Mouse (Mus musculus) kidney, embryonic 16.5 days (tissue): ENCODE data around the gene Gtf2h2. TPM values are rescaled to one million over a fixed set of nuclear protein-coding genes. Genes with fewer than 3 reads are reported as not detected.

Source experiments
- ATAC-seq: fragments of 200-750 bp; cut with Nextera tagmentation; 2 replicates; pipeline ENCODE4 v1.8.0; 2017; ENCODE audit warnings: moderate TSS enrichment; ENCODE audit not compliant: low FRiP score, low TSS enrichment
- H3K27ac ChIP-seq: fragments of 300-500 bp; sonication (generic); 2 replicates; pipeline ENCODE4 v1.5.1; 2014; ENCODE audit warnings: low read length
- H3K27me3 ChIP-seq: fragments of 300-500 bp; sonication (generic); 2 replicates; pipeline ENCODE4 v1.6.1; 2014; ENCODE audit warnings: low read length, control low read depth, mixed read lengths; ENCODE audit not compliant: insufficient read depth
- H3K36me3 ChIP-seq: fragments of 300-500 bp; sonication (generic); 2 replicates; pipeline ENCODE4 v1.6.1; 2014; ENCODE audit warnings: low read length, control low read depth, mixed read lengths; ENCODE audit not compliant: insufficient read depth
- H3K4me1 ChIP-seq: fragments of 300-500 bp; sonication (generic); 2 replicates; pipeline ENCODE4 v1.6.1; 2014; ENCODE audit warnings: low read length, control low read depth, mixed read lengths; ENCODE audit not compliant: insufficient read depth
- H3K4me2 ChIP-seq: fragments of 300-500 bp; sonication (generic); replicated peaks from 2 replicates; pipeline ENCODE4 v1.6.1; 2014; ENCODE audit warnings: low read depth, low read length
- H3K4me3 ChIP-seq: fragments of 300-500 bp; sonication (generic); 2 replicates; pipeline ENCODE4 v1.5.1; 2014; ENCODE audit warnings: mild to moderate bottlenecking, low read length
- H3K9ac ChIP-seq: fragments of 300-500 bp; sonication (generic); replicated peaks from 2 replicates; pipeline ENCODE4 v1.6.1; 2014; ENCODE audit warnings: low read length
- H3K9me3 ChIP-seq: fragments of 300-500 bp; sonication (generic); 2 replicates; pipeline ENCODE4 v1.6.1; 2016; ENCODE audit warnings: low read length, control low read depth
- WGBS: fragments of 180-500 bp; shearing (Covaris S2); extraction: QIAGEN DNeasy Blood & Tissue Kit; methylation state at CpG from one replicate; pipeline ENCODE4 v1.1.7; 2014; 5-methylcytosine and 5-hydroxymethylcytosine counted together
- polyA plus RNA-seq: library from polyadenylated mRNA; unstranded; fragments of >200 nt; fragmentation: Nextera tagmentation; extraction: Ambion mirVana; gene quantifications from 2 replicates; pipeline ENCODE4 v1.2.1, GENCODE M21; 2015

Gtf2h2 gene
- polyA plus RNA-seq, result 76.1 and 85.4 TPM in 2 replicates

- under 1% methylated on average over 51 of the region's 51 CpGs for WGBS
- peak; percentile 87 for ATAC-seq
- no peaks in the 10 kb centered on the region for H3K27me3 ChIP-seq
- H3K27ac ChIP-seq, result peak within 1 kb of the TSS; percentile 90
- peak within 1 kb of the TSS; percentile 93 for H3K9ac ChIP-seq
- no peaks in the 10 kb centered on the region for H3K9me3 ChIP-seq
- peak within 1 kb of the TSS; percentile 84 for H3K4me2 ChIP-seq
- H3K36me3 ChIP-seq, result peaks cover 12% of the 10 kb centered on the region
- H3K4me3 ChIP-seq, result peak within 1 kb of the TSS; percentile 99
- peaks cover 9% of the 10 kb centered on the region for H3K4me1 ChIP-seq
Measured at GRCm38 (mm10) chr13:100492061-100492787, at the start of gene Gtf2h2. Gene Gtf2h2, minus strand, starts transcription at chr13:100492579.

- H3K4me2 ChIP-seq, result no peak overlapping the region
- 73% methylated on average over 3 of the region's 3 CpGs for WGBS
- H3K4me1 ChIP-seq, result no peaks in the 10 kb centered on the region
- no peak overlapping the region for H3K4me3 ChIP-seq
- no peak overlapping the region for H3K9ac ChIP-seq
- no peak for ATAC-seq
- no peaks in the 10 kb centered on the region for H3K27me3 ChIP-seq
- H3K36me3 ChIP-seq, result no peaks in the 10 kb centered on the region; the same call in 1 of the 2 replicates
- H3K9me3 ChIP-seq, result no peaks in the 10 kb centered on the region
- H3K27ac ChIP-seq, result no peak overlapping the region
Measured at GRCm38 (mm10) chr13:100536149-100536548, 43.8 kb upstream of the Gtf2h2 start.

DNA sequence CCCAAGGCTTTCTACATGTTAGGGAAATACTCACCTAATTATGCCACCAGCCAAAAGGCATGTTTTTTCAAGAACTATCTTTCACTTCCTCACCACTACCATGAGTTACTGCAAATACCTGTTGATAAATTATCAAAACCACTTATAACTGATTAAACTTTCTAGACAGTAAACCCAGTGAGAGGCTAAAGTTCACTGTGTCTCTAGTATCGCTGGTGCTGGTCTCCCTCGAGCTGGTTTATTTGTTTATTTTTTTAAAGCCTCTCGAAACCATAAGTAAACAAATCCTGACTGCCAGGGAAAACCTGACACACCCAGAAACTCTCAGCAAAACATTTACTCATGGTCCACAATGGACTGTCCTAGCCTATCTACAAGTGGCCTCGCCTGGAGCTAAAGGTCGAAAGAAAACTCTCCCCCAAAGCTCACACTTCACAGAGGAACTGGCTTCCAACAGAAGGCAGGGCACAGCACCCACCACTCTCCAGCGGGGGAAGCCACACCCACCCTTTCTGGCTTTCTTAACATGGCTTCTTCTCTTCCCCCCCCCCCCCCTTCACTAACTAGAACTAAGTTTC, 40.5 kb upstream of the Gtf2h2 start:
- Histone ChIP-seq H3K27me3 (no peaks in the 10 kb centered on the region), H3K27ac (no peak overlapping the region), H3K36me3 (no peaks in the 10 kb centered on the region), H3K9ac (no peak overlapping the region), H3K4me3 (no peak overlapping the region), H3K9me3 (peaks cover 3% of the 10 kb centered on the region; the same call in 1 of the 2 replicates), H3K4me1 (no peaks in the 10 kb centered on the region), H3K4me2 (no peak overlapping the region)
- peak; percentile 76; the same call in 1 of the 2 replicates for ATAC-seq
- 27% methylated on average over 6 of the region's 6 CpGs for WGBS

GRCm38 (mm10) chr13:100526649-100527038, 34.3 kb upstream of the Gtf2h2 start:
- 31% methylated on average over 5 of the region's 6 CpGs for WGBS
- peak; percentile 64 for ATAC-seq
- Histone ChIP-seq H3K9me3 (peaks cover 3% of the 10 kb centered on the region; the same call in 1 of the 2 replicates), H3K4me2 (peak overlapping the region; percentile 27; the same call in 1 of the 2 replicates), H3K27me3 (no peaks in the 10 kb centered on the region), H3K9ac (peak overlapping the region; percentile 41; the same call in 1 of the 2 replicates), H3K27ac (peak overlapping the region; percentile 56; the same call in 1 of the 2 replicates), H3K4me3 (no peak overlapping the region; the same call in 1 of the 2 replicates), H3K36me3 (no peaks in the 10 kb centered on the region), H3K4me1 (peaks cover 6% of the 10 kb centered on the region; the same call in 1 of the 2 replicates)

DNA sequence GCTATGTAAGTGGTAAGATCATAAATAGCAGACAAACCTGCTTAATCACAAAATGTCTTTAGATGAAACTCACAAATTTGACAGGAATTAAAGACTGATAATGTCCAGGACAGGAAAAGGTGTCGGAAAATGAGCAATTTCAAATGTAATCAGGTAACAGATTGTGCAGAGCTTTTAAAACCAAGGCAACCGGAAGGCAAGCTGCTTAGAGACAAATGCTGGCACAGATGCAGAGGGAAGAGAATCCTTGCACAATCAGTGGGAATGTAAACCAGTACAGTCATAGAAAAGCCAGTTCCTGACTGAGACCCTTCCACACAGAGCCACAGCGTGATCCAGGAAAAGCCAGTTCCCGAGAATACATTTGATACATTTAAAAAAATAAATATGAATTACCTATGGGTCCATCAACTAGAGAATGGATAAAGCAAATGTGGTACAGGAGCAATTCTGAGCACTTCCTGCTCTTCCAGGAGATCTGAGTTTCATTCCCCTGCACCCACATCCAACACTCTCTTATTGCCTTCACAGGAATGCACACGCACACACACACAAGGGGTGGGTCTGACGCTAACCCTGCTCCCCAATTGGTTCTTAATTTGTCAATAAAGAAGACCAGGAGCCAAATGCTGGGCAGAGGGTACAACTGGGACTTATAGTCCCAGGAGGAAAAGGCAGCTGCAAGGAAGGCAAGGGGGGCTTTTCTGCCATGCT, 33.7 kb upstream of the Gtf2h2 start:
- WGBS, result 52% methylated on average over 6 of the region's 6 CpGs
- peak overlapping the region; percentile 56; the same call in 1 of the 2 replicates for H3K27ac ChIP-seq
- peak overlapping the region; percentile 27; the same call in 1 of the 2 replicates for H3K4me2 ChIP-seq

DNA sequence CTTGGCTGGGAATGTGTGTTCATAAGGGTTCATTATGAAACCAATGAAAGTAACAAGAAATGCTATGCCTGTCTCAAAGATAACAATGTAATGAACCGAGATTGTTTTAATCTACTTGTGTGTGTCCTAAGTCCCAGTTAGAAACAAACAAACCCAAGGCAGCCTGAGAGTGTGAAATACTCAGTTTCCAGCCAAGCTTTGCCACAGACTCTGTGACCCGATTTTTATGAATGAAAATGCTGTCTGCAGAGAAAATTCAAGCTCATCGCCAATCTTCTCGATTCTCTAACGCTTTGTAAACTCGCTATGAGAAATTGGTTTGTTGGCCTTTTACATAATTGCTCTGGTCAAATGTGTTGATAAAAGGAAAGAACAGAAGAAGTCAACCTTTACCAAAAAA, 32.5 kb upstream of the Gtf2h2 start:
- peaks cover 6% of the 10 kb centered on the region; the same call in 1 of the 2 replicates for H3K4me1 ChIP-seq
- no peaks in the 10 kb centered on the region for H3K36me3 ChIP-seq
- ATAC-seq, result no peak
- no peak overlapping the region for H3K9ac ChIP-seq
- no peak overlapping the region for H3K27ac ChIP-seq
- no peaks in the 10 kb centered on the region for H3K27me3 ChIP-seq
- H3K4me2 ChIP-seq, result no peak overlapping the region
- H3K9me3 ChIP-seq, result peaks cover 2% of the 10 kb centered on the region; the same call in 1 of the 2 replicates
- WGBS, result 88% methylated on average over 6 of the region's 6 CpGs
- H3K4me3 ChIP-seq, result no peak overlapping the region

More for the DNA sequence above, 33.7 kb upstream of the Gtf2h2 start:
- peaks cover 3% of the 10 kb centered on the region; the same call in 1 of the 2 replicates for H3K9me3 ChIP-seq
- H3K36me3 ChIP-seq, result no peaks in the 10 kb centered on the region
- H3K27me3 ChIP-seq, result no peaks in the 10 kb centered on the region
- no peak overlapping the region for H3K4me3 ChIP-seq
- no peak for ATAC-seq
- no peak overlapping the region; the same call in 1 of the 2 replicates for H3K9ac ChIP-seq
- H3K4me1 ChIP-seq, result peaks cover 6% of the 10 kb centered on the region; the same call in 1 of the 2 replicates

GRCm38 (mm10) chr13:100523698-100524097, 31.3 kb upstream of the Gtf2h2 start:
- Histone ChIP-seq H3K4me1 (peaks cover 10% of the 10 kb centered on the region), H3K36me3 (no peaks in the 10 kb centered on the region), H3K27me3 (no peaks in the 10 kb centered on the region), H3K9me3 (no peaks in the 10 kb centered on the region), H3K9ac (no peak overlapping the region), H3K4me2 (no peak overlapping the region), H3K4me3 (no peak overlapping the region), H3K27ac (no peak overlapping the region)
- 85% methylated on average over 2 of the region's 2 CpGs for WGBS
- ATAC-seq, result no peak

DNA sequence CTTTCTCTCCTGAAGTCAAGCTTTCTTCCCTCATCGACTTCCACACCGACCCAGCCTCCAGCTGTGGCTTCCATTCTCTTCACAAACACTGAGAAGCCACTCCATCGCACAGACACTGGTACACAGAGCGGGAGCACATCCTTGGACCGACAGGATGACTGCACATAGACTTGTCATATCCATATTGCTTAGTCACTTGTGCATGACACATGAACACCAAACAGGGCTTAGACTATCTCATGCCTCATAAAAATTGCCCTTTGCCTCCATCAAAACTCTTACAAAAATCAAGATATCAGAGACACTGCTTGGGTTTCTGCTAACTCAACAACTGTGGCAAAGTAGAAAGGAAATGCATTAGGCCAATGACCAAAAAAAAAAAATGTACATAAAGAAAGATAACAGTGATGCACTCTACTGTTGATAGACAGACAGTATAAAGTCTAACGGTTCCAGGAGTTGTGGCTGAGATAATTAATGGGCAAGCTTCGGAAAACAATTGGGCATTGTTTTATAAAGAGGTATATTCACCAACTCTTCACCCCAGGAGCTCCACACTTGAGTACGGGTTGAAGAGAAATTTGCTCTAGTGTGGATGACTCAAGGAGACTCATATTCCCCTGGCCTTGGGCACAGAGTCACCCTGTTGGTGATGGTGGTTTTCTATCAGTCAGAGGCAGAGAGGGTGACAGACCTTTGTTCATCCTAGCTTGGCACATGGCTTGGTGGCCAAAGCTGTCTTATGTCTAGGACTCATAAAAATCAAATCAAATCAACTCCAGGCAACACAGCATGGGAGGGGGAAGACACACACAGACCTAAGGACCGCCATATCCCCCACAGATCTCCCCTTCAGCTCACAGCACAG, 29.6 kb upstream of the Gtf2h2 start:
- no peak for ATAC-seq
- H3K4me3 ChIP-seq, result no peak overlapping the region
- H3K9ac ChIP-seq, result no peak overlapping the region
- H3K27me3 ChIP-seq, result no peaks in the 10 kb centered on the region
- H3K4me2 ChIP-seq, result no peak overlapping the region
- peaks cover 11% of the 10 kb centered on the region for H3K4me1 ChIP-seq
- H3K9me3 ChIP-seq, result no peaks in the 10 kb centered on the region
- 86% methylated on average over 9 of the region's 9 CpGs for WGBS
- no peak overlapping the region for H3K27ac ChIP-seq
- no peaks in the 10 kb centered on the region for H3K36me3 ChIP-seq

- 0 out of 2 replicates have a peak overlapping the region, but pooled peaks have one; percentile 5 for H3K4me2 ChIP-seq
- peak; percentile 85 for ATAC-seq
- peak overlapping the region; percentile 90 for H3K27ac ChIP-seq
- 52% methylated on average over 2 of the region's 2 CpGs for WGBS
- no peaks in the 10 kb centered on the region for H3K27me3 ChIP-seq
- H3K4me1 ChIP-seq, result peaks cover 12% of the 10 kb centered on the region
- H3K4me3 ChIP-seq, result no peak overlapping the region
- H3K36me3 ChIP-seq, result no peaks in the 10 kb centered on the region
- no peak overlapping the region for H3K9ac ChIP-seq
- no peaks in the 10 kb centered on the region for H3K9me3 ChIP-seq
Measured at GRCm38 (mm10) chr13:100519162-100519561, 26.8 kb upstream of the Gtf2h2 start.
